Mouse (Mus musculus) forebrain, embryonic 13.5 days (tissue): ENCODE data around the gene Htr7. TPM values are rescaled to one million over a fixed set of nuclear protein-coding genes. Genes with fewer than 3 reads are reported as not detected.
A peak's percentile ranks its signal among the peaks of the same experiment; 100 is the strongest.

Source experiments
- ATAC-seq: fragments of 200-750 bp; cut with Nextera tagmentation; 2 replicates; pipeline ENCODE4 v1.8.0; 2017
- H3K27ac ChIP-seq: fragments of 300-500 bp; sonication (generic); 2 replicates; pipeline ENCODE4 v1.5.1; 2015; ENCODE audit warnings: inconsistent platforms, mild to moderate bottlenecking, moderate library complexity
- H3K27me3 ChIP-seq: fragments of 300-500 bp; sonication (generic); 2 replicates; pipeline ENCODE4 v1.6.1; 2015; ENCODE audit warnings: mild to moderate bottlenecking, inconsistent platforms
- H3K36me3 ChIP-seq: fragments of 300-500 bp; sonication (generic); 2 replicates; pipeline ENCODE4 v1.6.1; 2015; ENCODE audit warnings: mild to moderate bottlenecking, inconsistent platforms; ENCODE audit not compliant: poor library complexity, severe bottlenecking
- H3K4me1 ChIP-seq: fragments of 300-500 bp; sonication (generic); 2 replicates; pipeline ENCODE4 v1.6.1; 2015; ENCODE audit warnings: inconsistent platforms
- H3K4me2 ChIP-seq: fragments of 300-500 bp; sonication (generic); 2 replicates; pipeline ENCODE4 v1.6.1; 2015; ENCODE audit warnings: inconsistent platforms, mild to moderate bottlenecking, moderate library complexity
- H3K4me3 ChIP-seq: fragments of 300-500 bp; sonication (generic); 2 replicates; pipeline ENCODE4 v1.5.1; 2015; ENCODE audit warnings: mild to moderate bottlenecking, inconsistent platforms
- H3K9ac ChIP-seq: fragments of 300-500 bp; sonication (generic); 2 replicates; pipeline ENCODE4 v1.6.1; 2015; ENCODE audit warnings: mild to moderate bottlenecking, inconsistent platforms
- H3K9me3 ChIP-seq: fragments of 300-500 bp; sonication (generic); replicated peaks from 2 replicates; pipeline ENCODE4 v1.6.1; 2016; ENCODE audit warnings: inconsistent platforms
- WGBS: fragments of 180-500 bp; shearing (Covaris S2); methylation state at CpG from one replicate; pipeline ENCODE4 v1.1.7; 2015; 5-methylcytosine and 5-hydroxymethylcytosine counted together
- polyA plus RNA-seq: library from polyadenylated mRNA; unstranded; fragments of >200 nt; fragmentation: Nextera tagmentation; extraction: Ambion mirVana; gene quantifications from 2 replicates; pipeline ENCODE4 v1.2.1, GENCODE M21; 2015

The Htr7 gene
- polyA plus RNA-seq, 1 experiment from 2014 or later = 0.75 TPM

- Histone ChIP-seq H3K4me1 (no peaks in the 10 kb centered on the region), H3K4me2 (no peak overlapping the region), H3K9ac (no peak overlapping the region), H3K9me3 (no peaks in the 10 kb centered on the region), H3K27ac (no peak overlapping the region), H3K36me3 (no peaks in the 10 kb centered on the region), H3K4me3 (no peak overlapping the region), H3K27me3 (no peaks in the 10 kb centered on the region)
- WGBS = 74% methylated on average over 3 of the region's 3 CpGs
- no peak for ATAC-seq
Measured at GRCm38 (mm10) chr19:35924961-35925495, 132.3 kb downstream of the Htr7 start.

- Histone ChIP-seq H3K36me3 (no peaks in the 10 kb centered on the region), H3K27me3 (no peaks in the 10 kb centered on the region), H3K4me1 (no peaks in the 10 kb centered on the region), H3K4me3 (no peak overlapping the region), H3K9me3 (no peaks in the 10 kb centered on the region), H3K27ac (no peak overlapping the region), H3K9ac (no peak overlapping the region), H3K4me2 (no peak overlapping the region)
- WGBS = 73% methylated on average over 5 of the region's 5 CpGs
- 0 out of 2 replicates have a peak, but pooled peaks have one; percentile 16 for ATAC-seq
Measured at GRCm38 (mm10) chr19:35924418-35924817, 132.9 kb downstream of the Htr7 start.

Other genes with a start within 250 kb of the Htr7 start
- gene Rpp30, start 26.2 kb upstream of the Htr7 start, polyA plus RNA-seq = 119 and 123 TPM in 2 replicates
- 0.15 TPM in 1 of 2 replicates, not detected in the other for gene Ankrd1, start 62.6 kb upstream of the Htr7 start, polyA plus RNA-seq